Mouse (Mus musculus): ENCODE measurements around the gene Pgm2.

DNA sequence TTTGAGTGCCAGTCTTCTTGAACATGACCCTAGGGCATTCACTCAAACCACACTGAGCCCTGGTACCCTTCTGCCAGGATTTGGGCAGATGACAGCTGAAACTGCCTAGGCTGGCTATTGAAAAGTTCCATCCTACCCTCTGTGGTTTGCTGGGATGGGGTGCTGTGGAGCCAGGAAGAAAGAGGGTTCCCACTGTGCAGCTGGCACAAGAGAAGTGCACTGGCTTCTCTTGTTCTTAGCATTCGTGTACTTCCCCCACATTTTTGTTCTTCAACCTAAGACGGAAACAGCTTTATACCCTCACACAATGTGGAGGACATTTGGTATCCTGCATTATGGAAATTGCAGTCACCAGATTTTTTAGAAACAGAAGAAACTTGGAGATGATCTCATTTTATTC lies 73.1 kb downstream of the Pgm2 start:
- no peak for TF ChIP-seq CTCF (conservative IDR thresholded peaks at IDR 0.05 in 1 of 2, IDR thresholded peaks at IDR 0.05 in 1 of 2; ENCODE audit: low read depth in 2 of 2, low read length in 2 of 2)
- no peak for TF ChIP-seq EP300 (IDR thresholded peaks at IDR 0.05; ENCODE audit: low read length)
- TF ChIP-seq MAX (IDR thresholded peaks at IDR 0.05; ENCODE audit: low read length) = no peak
- TF ChIP-seq HCFC1 (IDR thresholded peaks at IDR 0.05; ENCODE audit: low read depth, low read length) = no peak
- TF ChIP-seq ETS1 (conservative IDR thresholded peaks at IDR 0.05; ENCODE audit: low read depth, low read length) = no peak
- TF ChIP-seq ZMIZ1 (IDR thresholded peaks at IDR 0.05; ENCODE audit: low read depth, low read length) = no peak
- no peak for TF ChIP-seq MAFK (IDR thresholded peaks at IDR 0.05; ENCODE audit: insufficient replicate concordance, low read length)
- no peak for TF ChIP-seq NRF1 (IDR thresholded peaks at IDR 0.05; ENCODE audit: low read depth, low read length)
- no peak for TF ChIP-seq GABPA (IDR thresholded peaks at IDR 0.05; ENCODE audit: insufficient replicate concordance, low read depth, low read length)
- TF ChIP-seq USF2 (conservative IDR thresholded peaks at IDR 0.05; ENCODE audit: low read depth, low read length) = no peak
- TF ChIP-seq POLR2A (IDR thresholded peaks at IDR 0.05; ENCODE audit: low read depth, low read length) = no peak
- TF ChIP-seq USF1 (IDR thresholded peaks at IDR 0.05; ENCODE audit: low read depth, low read length) = no peak
- no peak for TF ChIP-seq NELFE (IDR thresholded peaks at IDR 0.05; ENCODE audit: low read depth, low read length)
- TF ChIP-seq E2F4 (IDR thresholded peaks at IDR 0.05; ENCODE audit: insufficient replicate concordance, low read depth, low read length) = no peak

Measured in CH12.LX (cell line).